Mouse (Mus musculus): ENCODE data around the gene Mcm2.

The Mcm2 gene

GRCm38 (mm10) chr6:88886417-88886967 is 12.1 kb downstream of the Mcm2 start:
- DNase-seq, result no peak

GRCm38 (mm10) chr6:88885644-88886416 is 12.8 kb downstream of the Mcm2 start:
- no peak for DNase-seq

- no peak for DNase-seq
These were observed 13.9 kb downstream of the Mcm2 start for GRCm38 (mm10) chr6:88884690-88885089.

- no peak for DNase-seq
These were observed 14.4 kb downstream of the Mcm2 start for GRCm38 (mm10) chr6:88884195-88884594.

GRCm38 (mm10) chr6:88881334-88881733 is 17.2 kb downstream of the Mcm2 start:
- DNase-seq, result no peak

GRCm38 (mm10) chr6:88879471-88879870 is 19.1 kb downstream of the Mcm2 start:
- no peak for DNase-seq

- DNase-seq, result peak; percentile 86
These were observed 23.6 kb downstream of the Mcm2 start, which contains the start of gene Podxl2 for GRCm38 (mm10) chr6:88874868-88875508. Gene Podxl2 (minus strand): TSS chr6:88875044.

- peak; percentile 53 for DNase-seq
These were observed 24.4 kb downstream of the Mcm2 start for GRCm38 (mm10) chr6:88873965-88874867.

- no peak for DNase-seq
These were observed 25.8 kb downstream of the Mcm2 start for GRCm38 (mm10) chr6:88872811-88873210.

GRCm38 (mm10) chr6:88871546-88871945 is 27.0 kb downstream of the Mcm2 start:
- peak; percentile 62 for DNase-seq

- no peak for DNase-seq
These were observed 28.0 kb downstream of the Mcm2 start for GRCm38 (mm10) chr6:88870594-88870993.

- peak; percentile 40 for DNase-seq
These were observed 29.1 kb downstream of the Mcm2 start for GRCm38 (mm10) chr6:88869459-88869858.

- no peak for DNase-seq
These were observed 32.9 kb downstream of the Mcm2 start for GRCm38 (mm10) chr6:88865704-88866103.

- no peak for DNase-seq
These were observed 37.7 kb downstream of the Mcm2 start for GRCm38 (mm10) chr6:88860914-88861313.

- no peak for DNase-seq
These were observed 40.2 kb downstream of the Mcm2 start for GRCm38 (mm10) chr6:88858341-88858740.

GRCm38 (mm10) chr6:88857830-88858229 is 40.8 kb downstream of the Mcm2 start:
- no peak for DNase-seq

GRCm38 (mm10) chr6:88857249-88857648 is 41.3 kb downstream of the Mcm2 start:
- DNase-seq, result no peak

GRCm38 (mm10) chr6:88855636-88856035 is 42.9 kb downstream of the Mcm2 start:
- DNase-seq, result no peak

GRCm38 (mm10) chr6:88854509-88854908 is 44.1 kb downstream of the Mcm2 start:
- no peak for DNase-seq

- no peak for DNase-seq
These were observed 48.5 kb downstream of the Mcm2 start for GRCm38 (mm10) chr6:88850034-88850433.

GRCm38 (mm10) chr6:88849270-88849669 is 49.3 kb downstream of the Mcm2 start:
- no peak for DNase-seq

- DNase-seq, result no peak
These were observed 51.0 kb downstream of the Mcm2 start for GRCm38 (mm10) chr6:88847571-88847970.

Measured in right cerebral cortex, postnatal 25 days (tissue).